Mouse (Mus musculus): ENCODE data around the gene Pla2g10. TPM values are rescaled to one million over a fixed set of nuclear protein-coding genes. Genes with fewer than 3 reads are reported as not detected.

Gene Pla2g10
- polyA plus RNA-seq, 1 experiment from 2014 or later = 0.17 TPM

DNA sequence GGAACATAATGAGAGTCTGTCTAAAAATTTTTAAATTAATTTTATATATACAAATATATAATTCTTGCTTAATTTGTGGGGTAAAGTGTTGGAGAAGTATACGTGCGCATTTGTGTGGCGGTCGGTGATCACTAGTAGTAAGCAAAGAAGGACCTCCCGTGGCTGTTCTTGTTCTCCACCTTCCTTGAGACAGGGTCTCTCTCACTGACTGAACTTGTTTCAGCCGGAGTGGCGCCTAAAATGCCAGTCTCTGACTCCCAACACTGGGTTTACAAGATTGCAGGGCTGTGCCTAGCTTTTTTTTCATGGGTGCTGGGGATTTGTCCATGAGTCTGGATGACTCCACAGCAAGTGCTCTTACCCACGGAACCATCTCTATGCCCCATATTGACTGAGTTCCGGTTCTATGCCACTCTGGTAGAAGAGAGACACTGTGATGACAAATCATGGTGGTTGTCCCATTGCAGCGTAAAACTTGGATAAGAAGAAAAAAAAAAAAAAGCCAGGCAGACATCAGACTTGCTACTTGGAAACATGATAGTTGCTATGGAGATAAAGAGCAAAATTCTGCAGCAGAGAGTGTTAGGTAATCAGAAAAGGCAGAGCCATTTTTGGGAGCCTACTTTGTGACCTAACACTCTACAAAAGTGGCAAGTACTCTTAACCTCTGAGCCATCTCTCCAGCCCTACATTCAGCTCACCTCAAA is 62.2 kb downstream of the Pla2g10 start:
- no peak; the same call in 1 of the 2 replicates for ATAC-seq (ENCODE audit: low FRiP score)
- 83% methylated on average over 10 of the region's 10 CpGs for WGBS

DNA sequence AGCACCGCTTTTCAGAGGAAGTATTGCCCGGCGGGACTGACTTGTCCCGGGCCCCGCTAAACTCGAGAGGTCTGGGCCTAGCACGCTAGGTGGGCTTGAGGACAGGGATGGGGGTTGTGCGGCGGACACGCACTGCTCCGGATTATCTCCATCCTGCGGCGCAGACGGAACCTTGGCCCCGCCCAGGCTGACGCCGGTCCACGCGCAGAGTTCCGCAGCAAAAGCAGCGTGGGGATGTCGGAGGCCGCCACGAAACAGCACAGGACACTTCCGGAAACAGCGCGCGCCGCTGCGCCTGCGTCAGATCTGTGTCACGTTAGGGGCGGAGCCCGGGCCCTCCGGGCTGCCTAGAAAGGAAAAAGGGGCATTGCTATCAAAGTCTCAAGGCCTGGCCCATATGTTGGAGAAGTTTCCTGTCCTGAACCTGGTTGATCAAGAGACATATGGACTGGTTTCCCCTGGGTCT is 62.9 kb downstream of the Pla2g10 start, which contains the start of gene Parn:
TSS of gene Parn (minus strand) at position 293 of the 466 bp plus-strand sequence.
- peaks cover 12% of the 10 kb centered on the region for H3K36me3 ChIP-seq (replicated peaks)
- H3K4me2 ChIP-seq = peak within 1 kb of the TSS; percentile 84
- peak within 1 kb of the TSS; percentile 80 for H3K4me3 ChIP-seq (replicated peaks)
- WGBS = 0% methylated on average over 35 of the region's 35 CpGs
- peak; percentile 92 for ATAC-seq (ENCODE audit: low FRiP score)
- H3K27me3 ChIP-seq = no peaks in the 10 kb centered on the region
- peak within 1 kb of the TSS; percentile 82 for H3K9ac ChIP-seq
- H3K27ac ChIP-seq = peak within 1 kb of the TSS; percentile 73
- peaks cover 24% of the 10 kb centered on the region for H3K4me1 ChIP-seq
- no peaks in the 10 kb centered on the region for H3K9me3 ChIP-seq

More for the DNA sequence above, 62.2 kb downstream of the Pla2g10 start:
- no peaks in the 10 kb centered on the region for H3K27me3 ChIP-seq
- H3K9ac ChIP-seq = peak overlapping the region; percentile 82; the same call in 1 of the 2 replicates
- peaks cover 30% of the 10 kb centered on the region for H3K4me1 ChIP-seq
- peak overlapping the region; percentile 73; the same call in 1 of the 2 replicates for H3K27ac ChIP-seq
- H3K36me3 ChIP-seq (replicated peaks) = peaks cover 8% of the 10 kb centered on the region
- peak overlapping the region; percentile 80 for H3K4me3 ChIP-seq (replicated peaks)
- H3K9me3 ChIP-seq = no peaks in the 10 kb centered on the region
- peak overlapping the region; percentile 84 for H3K4me2 ChIP-seq

Other genes starting within 250 kb of the Pla2g10 start
- 38.2 and 40.2 TPM in 2 replicates for gene Parn, start 62.8 kb downstream of the Pla2g10 start, polyA plus RNA-seq (2016; fragmentation: Nextera tagmentation; extraction: Ambion mirVana)
- gene Bfar, start 59.1 kb downstream of the Pla2g10 start, polyA plus RNA-seq (2016; fragmentation: Nextera tagmentation; extraction: Ambion mirVana) = 41.3 and 41.7 TPM in 2 replicates
- 9.0 and 9.3 TPM in 2 replicates for gene 3110001I22Rik, start 59.1 kb downstream of the Pla2g10 start, polyA plus RNA-seq (2016; fragmentation: Nextera tagmentation; extraction: Ambion mirVana)
- gene Rrn3, start 49.7 kb upstream of the Pla2g10 start, polyA plus RNA-seq (2016; fragmentation: Nextera tagmentation; extraction: Ambion mirVana) = 114 and 118 TPM in 2 replicates
- 177 and 186 TPM in 2 replicates for gene Ntan1, start 87.9 kb upstream of the Pla2g10 start, polyA plus RNA-seq (2016; fragmentation: Nextera tagmentation; extraction: Ambion mirVana)
- 67.7 and 72.1 TPM in 2 replicates for gene Pdxdc1, start 172.1 kb upstream of the Pla2g10 start, polyA plus RNA-seq (2016; fragmentation: Nextera tagmentation; extraction: Ambion mirVana)
- 3.6 and 4.7 TPM in 2 replicates for gene Mpv17l, start 172.2 kb upstream of the Pla2g10 start, polyA plus RNA-seq (2016; fragmentation: Nextera tagmentation; extraction: Ambion mirVana)

Measured in forebrain, embryonic 12.5 days (tissue).